Mouse (Mus musculus): ENCODE measurements around the gene Cd83. TPM values are rescaled to one million over a fixed set of nuclear protein-coding genes. Genes with fewer than 3 reads are reported as not detected.
A peak's percentile ranks its signal among the peaks of the same experiment; 100 is the strongest.

The Cd83 gene
- 8.4 and 11.4 TPM in 2 replicates for polyA plus RNA-seq (2012; rRNA removed)

- peak in 1 of 2 experiments; percentile 40 for DNase-seq (ENCODE audit: extremely low spot score in 1 of 2, low spot score in 1 of 2)
These were observed at the start of gene Cd83 for GRCm38 (mm10) chr13:43784725-43785711. Cd83 (plus strand) TSS chr13:43784775.

GRCm38 (mm10) chr13:43739598-43740275, 44.8 kb upstream of the Cd83 start:
- DNase-seq (ENCODE audit: extremely low spot score in 1 of 2, low spot score in 1 of 2): peak; percentile 64 to 89

GRCm38 (mm10) chr13:43740276-43740608, 44.3 kb upstream of the Cd83 start:
- no peak for DNase-seq (ENCODE audit: extremely low spot score in 1 of 2, low spot score in 1 of 2)

- no peak for DNase-seq (ENCODE audit: extremely low spot score in 1 of 2, low spot score in 1 of 2)
These were observed 41.9 kb upstream of the Cd83 start for GRCm38 (mm10) chr13:43742677-43743076.

- DNase-seq (ENCODE audit: extremely low spot score in 1 of 2, low spot score in 1 of 2): no peak
These were observed 40.3 kb upstream of the Cd83 start for GRCm38 (mm10) chr13:43744259-43744658.

- no peak for DNase-seq (ENCODE audit: extremely low spot score in 1 of 2, low spot score in 1 of 2)
These were observed 34.3 kb upstream of the Cd83 start for GRCm38 (mm10) chr13:43750301-43750700.

- no peak for DNase-seq (ENCODE audit: extremely low spot score in 1 of 2, low spot score in 1 of 2)
These were observed 33.6 kb upstream of the Cd83 start for GRCm38 (mm10) chr13:43750966-43751365.

GRCm38 (mm10) chr13:43752407-43752806, 32.2 kb upstream of the Cd83 start:
- no peak for DNase-seq (ENCODE audit: extremely low spot score in 1 of 2, low spot score in 1 of 2)

GRCm38 (mm10) chr13:43753652-43754051, 30.9 kb upstream of the Cd83 start:
- no peak for DNase-seq (ENCODE audit: extremely low spot score in 1 of 2, low spot score in 1 of 2)

- DNase-seq (ENCODE audit: extremely low spot score in 1 of 2, low spot score in 1 of 2): no peak
These were observed 30.0 kb upstream of the Cd83 start for GRCm38 (mm10) chr13:43754455-43755128.

- DNase-seq (ENCODE audit: extremely low spot score in 1 of 2, low spot score in 1 of 2): no peak
These were observed 29.0 kb upstream of the Cd83 start for GRCm38 (mm10) chr13:43755573-43755972.

- DNase-seq (ENCODE audit: extremely low spot score in 1 of 2, low spot score in 1 of 2): peak in 1 of 2 experiments; percentile 35
These were observed 23.3 kb upstream of the Cd83 start for GRCm38 (mm10) chr13:43761156-43761855.

GRCm38 (mm10) chr13:43762901-43763300, 21.7 kb upstream of the Cd83 start:
- no peak for DNase-seq (ENCODE audit: extremely low spot score in 1 of 2, low spot score in 1 of 2)

GRCm38 (mm10) chr13:43763301-43763994, 21.1 kb upstream of the Cd83 start:
- no peak for DNase-seq (ENCODE audit: extremely low spot score in 1 of 2, low spot score in 1 of 2)

GRCm38 (mm10) chr13:43763995-43764579, 20.5 kb upstream of the Cd83 start:
- peak in 1 of 2 experiments; percentile 67 for DNase-seq (ENCODE audit: extremely low spot score in 1 of 2, low spot score in 1 of 2)

GRCm38 (mm10) chr13:43765293-43765814, 19.2 kb upstream of the Cd83 start:
- no peak for DNase-seq (ENCODE audit: extremely low spot score in 1 of 2, low spot score in 1 of 2)

GRCm38 (mm10) chr13:43766786-43767680, 17.5 kb upstream of the Cd83 start:
- no peak for DNase-seq (ENCODE audit: extremely low spot score in 1 of 2, low spot score in 1 of 2)

- no peak for DNase-seq (ENCODE audit: extremely low spot score in 1 of 2, low spot score in 1 of 2)
These were observed 11.6 kb upstream of the Cd83 start for GRCm38 (mm10) chr13:43773020-43773419.

All from frontal cortex, adult 2 months (tissue).